Mouse (Mus musculus) CH12.LX (cell line): ENCODE results near the gene Cd5. TPM values are rescaled to one million over a fixed set of nuclear protein-coding genes. Genes with fewer than 3 reads are reported as not detected.

Source experiments
- DNase-seq: peaks from one replicate; pipeline ENCODE4 v3.0.0-alpha.2; 2013; ENCODE audit errors: extremely low read depth
- H3K27ac ChIP-seq: 2 replicates; pipeline ENCODE4 v1.5.1; 2012; ENCODE audit warnings: low read depth, mild to moderate bottlenecking, control low read depth, moderate library complexity; ENCODE audit not compliant: insufficient read depth
- H3K27me3 ChIP-seq: replicated peaks from 2 replicates; pipeline ENCODE3; 2012; ENCODE audit warnings: inconsistent platforms
- H3K36me3 ChIP-seq, 2 experiments: replicated peaks in 1 of 2; 2 replicates each; pipeline versions ENCODE3 to v1.6.1; 2012; ENCODE audit warnings: inconsistent platforms in 1 of 2, low read length in 1 of 2, mild to moderate bottlenecking in 1 of 2, mixed read lengths in 1 of 2, moderate library complexity in 1 of 2; ENCODE audit not compliant: control insufficient read depth in 1 of 2, insufficient read depth in 1 of 2
- H3K4me1 ChIP-seq, 2 experiments: 2 replicates each; pipeline ENCODE4 v1.6.1; 2012; ENCODE audit warnings: inconsistent platforms in 1 of 2, moderate library complexity in 1 of 2; ENCODE audit not compliant: insufficient read depth in 2 of 2, control insufficient read depth in 1 of 2
- H3K4me2 ChIP-seq: 2 replicates; pipeline ENCODE4 v1.6.1; 2012; ENCODE audit warnings: low read depth, mild to moderate bottlenecking, control low read depth; ENCODE audit not compliant: poor library complexity, insufficient read depth, severe bottlenecking
- H3K4me3 ChIP-seq, 3 experiments: fragments of 150-350 bp in 1 of 3; sonication (generic) in 1 of 3; replicated peaks in 1 of 3; 2 replicates each; pipeline versions ENCODE3 to v1.5.1; 2011 to 2012; ENCODE audit warnings: low read depth in 2 of 3, low read length in 2 of 3, mild to moderate bottlenecking in 2 of 3, moderate library complexity in 2 of 3, control low read depth in 1 of 3, improper control_type of control experiment in 1 of 3, inconsistent platforms in 1 of 3, mixed read lengths in 1 of 3; ENCODE audit not compliant: poor library complexity in 1 of 3
- H3K79me2 ChIP-seq: replicated peaks from 2 replicates; pipeline ENCODE4 v1.6.1; 2012; ENCODE audit warnings: mild to moderate bottlenecking, moderate library complexity; ENCODE audit not compliant: control insufficient read depth, poor library complexity, insufficient read depth, severe bottlenecking; ENCODE audit errors: extremely low read depth
- H3K9ac ChIP-seq: 2 replicates; pipeline ENCODE4 v1.6.1; 2012; ENCODE audit warnings: low read depth, mild to moderate bottlenecking, control low read depth, moderate library complexity; ENCODE audit not compliant: insufficient read depth
- H3K9me3 ChIP-seq: replicated peaks from 2 replicates; pipeline ENCODE3; 2012; ENCODE audit warnings: low read length, inconsistent platforms, mixed read lengths
- CTCF ChIP-seq, 2 experiments: IDR thresholded peaks in 1 of 2; conservative IDR thresholded peaks in 1 of 2; 2 replicates each; pipeline ENCODE4 v1.5.1; 2011 to 2012; ENCODE audit warnings: low read depth in 2 of 2, low read length in 2 of 2, improper control_type of control experiment in 1 of 2, inconsistent platforms in 1 of 2, mild to moderate bottlenecking in 1 of 2, moderate library complexity in 1 of 2
- E2F4 ChIP-seq: IDR thresholded peaks from 2 replicates; pipeline ENCODE4 v1.6.1; 2011; ENCODE audit warnings: low read depth, low read length, improper control_type of control experiment; ENCODE audit not compliant: insufficient replicate concordance
- EP300 ChIP-seq: IDR thresholded peaks from 2 replicates; pipeline ENCODE4 v1.6.1; 2011; ENCODE audit warnings: low read length, improper control_type of control experiment
- ETS1 ChIP-seq: conservative IDR thresholded peaks from 2 replicates; pipeline ENCODE4 v1.6.1; 2012; ENCODE audit warnings: low read depth, mild to moderate bottlenecking, inconsistent platforms, low read length, improper control_type of control experiment, moderate library complexity
- HCFC1 ChIP-seq: IDR thresholded peaks from 2 replicates; pipeline ENCODE4 v1.6.1; 2012; ENCODE audit warnings: low read depth, mild to moderate bottlenecking, inconsistent platforms, low read length, improper control_type of control experiment
- IRF4 ChIP-seq: IDR thresholded peaks from 2 replicates; pipeline ENCODE4 v1.6.1; 2014; ENCODE audit warnings: low read depth, mild to moderate bottlenecking, inconsistent platforms, low read length, improper control_type of control experiment
- KAT2A ChIP-seq: IDR thresholded peaks from 2 replicates; pipeline ENCODE4 v1.6.1; 2012; ENCODE audit warnings: low read length, improper control_type of control experiment, inconsistent platforms; ENCODE audit not compliant: insufficient replicate concordance
- MAFK ChIP-seq: IDR thresholded peaks from 2 replicates; pipeline ENCODE4 v1.6.1; 2011; ENCODE audit warnings: low read length, improper control_type of control experiment; ENCODE audit not compliant: insufficient replicate concordance
- MAX ChIP-seq: IDR thresholded peaks from 2 replicates; pipeline ENCODE4 v1.6.1; 2011; ENCODE audit warnings: low read length, improper control_type of control experiment
- MEF2A ChIP-seq: IDR thresholded peaks from 2 replicates; pipeline ENCODE4 v1.6.1; 2014; ENCODE audit warnings: low read depth, mild to moderate bottlenecking, inconsistent platforms, low read length, improper control_type of control experiment, borderline replicate concordance
- MYC ChIP-seq: IDR thresholded peaks from 2 replicates; pipeline ENCODE4 v1.6.1; 2011; ENCODE audit warnings: low read depth, mild to moderate bottlenecking, improper control_type of control experiment, low read length
- NELFE ChIP-seq: IDR thresholded peaks from 2 replicates; pipeline ENCODE4 v1.6.1; 2011; ENCODE audit warnings: low read depth, low read length, improper control_type of control experiment
- NRF1 ChIP-seq: IDR thresholded peaks from 2 replicates; pipeline ENCODE4 v1.6.1; 2014; ENCODE audit warnings: low read depth, mild to moderate bottlenecking, inconsistent platforms, low read length, improper control_type of control experiment, moderate library complexity
- PAX5 ChIP-seq: IDR thresholded peaks from 2 replicates; pipeline ENCODE4 v1.6.1; 2012; ENCODE audit warnings: low read length, inconsistent platforms, mixed read lengths
- POLR2A ChIP-seq: IDR thresholded peaks from 2 replicates; pipeline ENCODE4 v1.6.1; 2011; ENCODE audit warnings: low read depth, mild to moderate bottlenecking, improper control_type of control experiment, low read length
- RAD21 ChIP-seq: IDR thresholded peaks from 2 replicates; pipeline ENCODE4 v1.6.1; 2011; ENCODE audit warnings: low read depth, mild to moderate bottlenecking, low read length, improper control_type of control experiment, moderate library complexity
- SMC3 ChIP-seq: IDR thresholded peaks from 2 replicates; pipeline ENCODE4 v1.6.1; 2011; ENCODE audit warnings: low read depth, low read length, improper control_type of control experiment
- TBP ChIP-seq: conservative IDR thresholded peaks from 2 replicates; pipeline ENCODE4 v1.6.1; 2011; ENCODE audit warnings: low read depth, low read length, improper control_type of control experiment
- UBTF ChIP-seq: IDR thresholded peaks from 2 replicates; pipeline ENCODE4 v1.6.1; 2012; ENCODE audit warnings: low read depth, mild to moderate bottlenecking, inconsistent platforms, low read length, improper control_type of control experiment, moderate library complexity
- USF1 ChIP-seq: IDR thresholded peaks from 2 replicates; pipeline ENCODE4 v1.6.1; 2014; ENCODE audit warnings: low read depth, mild to moderate bottlenecking, inconsistent platforms, low read length, improper control_type of control experiment
- USF2 ChIP-seq: conservative IDR thresholded peaks from 2 replicates; pipeline ENCODE4 v1.6.1; 2011; ENCODE audit warnings: low read depth, low read length, improper control_type of control experiment
- ZC3H11A ChIP-seq: IDR thresholded peaks from 2 replicates; pipeline ENCODE4 v1.6.1; 2012; ENCODE audit warnings: low read depth, mild to moderate bottlenecking, inconsistent platforms, low read length, improper control_type of control experiment
- ZMIZ1 ChIP-seq: IDR thresholded peaks from 2 replicates; pipeline ENCODE4 v1.6.1; 2012; ENCODE audit warnings: low read depth, mild to moderate bottlenecking, inconsistent platforms, low read length, improper control_type of control experiment
- dilution Hi-C: fragments of 300-500 bp; cut with MboI; formaldehyde crosslinking; loops from 2 replicates; pipeline ENCODE4 v1.14.3; 2020; ENCODE audit warnings: low sequenced_read_pairs; ENCODE audit not compliant: extremely low pct_unique_long_range_greater_than_20kb, extremely low pct_ligation_motif_present
- in situ Hi-C: fragments of 300-500 bp; cut with MboI; formaldehyde crosslinking; loops from 3 replicates; pipeline ENCODE4 v1.14.3; 2019; ENCODE audit warnings: low sequenced_read_pairs, low pct_ligation_motif_present, low pct_unique_long_range_greater_than_20kb, mixed read lengths
- polyA plus RNA-seq: library from polyadenylated mRNA; unstranded; fragments of >175 nt; gene quantifications from 2 replicates; pipeline ENCODE4 v1.2.1, GENCODE M21; 2012; ENCODE audit warnings: low read depth; ENCODE audit not compliant: insufficient read length
- total RNA-seq, 2 experiments: library from RNA; depleted of rRNA; stranded (reverse); fragments of 300-350 nt in 1 of 2; fragments of >200 nt in 1 of 2; gene quantifications; 2 replicates each; pipeline ENCODE4 v1.2.3; 2012 to 2014

The Cd5 gene
- total and polyA plus RNA-seq, 3 experiments: 8.7 to 51.4 (median 17.7) TPM

DNA sequence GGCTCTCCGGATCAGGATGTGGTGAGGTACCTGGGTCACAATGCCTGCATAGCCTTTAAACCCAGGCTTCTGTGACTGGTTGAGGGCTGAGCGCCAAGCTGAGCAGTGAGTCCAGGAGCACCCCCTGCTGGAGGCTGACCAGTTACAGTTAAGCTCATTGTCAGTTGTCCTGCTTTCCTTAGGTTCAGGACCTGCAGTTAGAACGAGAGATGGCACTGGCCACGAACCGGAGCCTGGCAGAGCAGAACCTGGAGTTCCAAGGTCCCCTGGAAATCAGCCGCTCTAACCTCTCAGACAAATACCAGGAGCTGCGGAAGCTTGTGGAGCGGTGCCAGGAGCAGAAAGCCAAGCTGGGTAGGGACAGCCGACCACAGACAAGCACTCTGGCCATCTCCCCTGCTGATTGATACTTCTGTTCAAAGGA is 28.7 kb downstream of the Cd5 start:
- no peaks in the 10 kb centered on the region for H3K9me3 ChIP-seq
- H3K36me3 ChIP-seq: peaks cover 55 to 86% of the 10 kb centered on the region in 2 experiments
- no peaks in the 10 kb centered on the region for H3K27me3 ChIP-seq
- H3K4me2 ChIP-seq: no peak overlapping the region
- no peak overlapping the region for H3K9ac ChIP-seq
- peak; percentile 54 for DNase-seq
- no peaks in the 10 kb centered on the region for H3K79me2 ChIP-seq
- H3K4me1 ChIP-seq: peaks cover 7 to 23% of the 10 kb centered on the region in 2 experiments; a peak in 3 of 4 replicates
- dilution Hi-C loops: no loop called here
- TF ChIP-seq USF2: no peak
- TF ChIP-seq RAD21: peak; percentile 60
- no peak for TF ChIP-seq MAX
- no peak for TF ChIP-seq ZMIZ1
- TF ChIP-seq E2F4: no peak
- TF ChIP-seq POLR2A: no peak
- peak; percentile 73 for TF ChIP-seq SMC3
- no peak for TF ChIP-seq KAT2A
- no peak for TF ChIP-seq IRF4
- no peak for TF ChIP-seq USF1
- TF ChIP-seq NELFE: no peak
- no peak for TF ChIP-seq UBTF
- no peak for TF ChIP-seq MAFK
- no peak for TF ChIP-seq ETS1
- TF ChIP-seq EP300: no peak
- peak; percentile 23 to 76; a peak in 3 of 4 replicates for TF ChIP-seq CTCF (conservative IDR thresholded peaks at IDR 0.05 in 1 of 2, IDR thresholded peaks at IDR 0.05 in 1 of 2; ENCODE audit: low read depth in 2 of 2, low read length in 2 of 2)
- TF ChIP-seq TBP: no peak
- in situ Hi-C loops: no loop called here
- H3K4me3 ChIP-seq: no peak overlapping the region
- no peak overlapping the region for H3K27ac ChIP-seq

DNA sequence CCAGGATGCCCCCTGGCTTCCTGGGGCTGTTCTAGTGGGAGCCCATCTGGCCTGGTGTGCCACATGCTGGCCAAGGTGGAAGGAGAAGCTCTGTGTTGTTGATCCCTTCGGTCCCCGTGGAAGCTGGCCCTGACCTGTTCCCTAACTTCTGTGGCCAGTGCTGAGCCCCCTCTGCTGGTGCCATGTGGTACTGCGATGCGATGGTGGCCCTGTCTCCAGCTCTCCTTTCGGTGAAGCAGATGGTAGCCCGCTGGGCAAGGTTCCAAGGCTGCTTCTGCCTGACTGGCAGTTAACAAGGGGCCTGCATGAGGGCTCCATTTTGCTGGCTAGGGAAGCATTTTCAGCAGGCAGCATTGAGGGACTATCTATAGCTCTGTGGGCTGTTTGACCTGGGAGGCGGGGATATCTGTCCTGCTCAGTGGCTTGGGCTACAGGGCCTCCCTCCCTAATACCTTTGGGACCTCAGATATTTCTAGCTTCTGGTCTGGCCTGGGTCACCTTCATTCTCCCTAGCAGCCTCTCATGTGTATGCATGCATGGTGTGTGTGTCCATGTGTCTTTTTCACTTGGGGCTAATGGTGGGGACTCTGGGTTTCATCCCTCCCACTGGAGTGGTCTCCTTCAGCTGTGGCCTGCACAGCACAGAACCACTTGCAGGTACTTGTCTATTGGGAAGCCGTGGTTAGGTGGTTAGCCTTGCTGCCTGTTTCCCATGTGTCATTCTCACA is 29.3 kb downstream of the Cd5 start:
- H3K9ac ChIP-seq: no peak overlapping the region
- TF ChIP-seq MYC (0 out of 2 replicates have a peak, but pooled peaks have one; percentile 27), PAX5 (no peak), HCFC1 (no peak), IRF4 (peak; percentile 36; the same call in 1 of the 2 replicates), RAD21 (peak; percentile 83), NELFE (peak; percentile 29; the same call in 1 of the 2 replicates), POLR2A (no peak), MAX (peak; percentile 83), SMC3 (peak; percentile 95), CTCF (conservative IDR thresholded peaks at IDR 0.05 in 1 of 2, IDR thresholded peaks at IDR 0.05 in 1 of 2; ENCODE audit: low read depth in 2 of 2, low read length in 2 of 2) (peak; percentile 84 to 96), NRF1 (0 out of 2 replicates have a peak, but pooled peaks have one; percentile 24), EP300 (no peak), E2F4 (no peak), ZC3H11A (peak; percentile 53; the same call in 1 of the 2 replicates), MEF2A (0 out of 2 replicates have a peak, but pooled peaks have one; percentile 34)
- TF ChIP-seq, all 38 proteins: peak for 10
- no peaks in the 10 kb centered on the region for H3K27me3 ChIP-seq
- H3K36me3 ChIP-seq: peaks cover 54 to 90% of the 10 kb centered on the region in 2 experiments
- in situ Hi-C loops (loop anchor here (5.0 kb wide), 1 partner anchor 37 kb away; no protein-coding TSS in a partner anchor), dilution Hi-C loops (no loop called here)
- H3K79me2 ChIP-seq: no peaks in the 10 kb centered on the region
- no peak overlapping the region for H3K4me3 ChIP-seq
- peaks cover 7 to 22% of the 10 kb centered on the region in 2 experiments; a peak in 3 of 4 replicates for H3K4me1 ChIP-seq
- peak; percentile 72 for DNase-seq
- no peaks in the 10 kb centered on the region for H3K9me3 ChIP-seq
- no peak overlapping the region for H3K27ac ChIP-seq
- H3K4me2 ChIP-seq: no peak overlapping the region
